Mouse (Mus musculus) liver, postnatal 0 days (tissue): ENCODE results near the gene Stk32c. TPM values are rescaled to one million over a fixed set of nuclear protein-coding genes. Genes with fewer than 3 reads are reported as not detected.

ENCODE experiments used
- ATAC-seq: fragments of 200-750 bp; cut with Nextera tagmentation; 2 replicates; pipeline ENCODE4 v1.8.0; 2017; ENCODE audit warnings: mild to moderate bottlenecking, moderate library complexity
- DNase-seq: peaks from one replicate; pipeline ENCODE4 v3.0.0-alpha.2; 2016
- H3K27ac ChIP-seq: fragments of 300-500 bp; sonication (generic); 2 replicates; pipeline ENCODE4 v1.5.1; 2014; ENCODE audit warnings: antibody characterized with exemption, moderate library complexity, mild to moderate bottlenecking, low read depth
- H3K27me3 ChIP-seq: fragments of 300-500 bp; sonication (generic); 2 replicates; pipeline ENCODE4 v1.6.1; 2014; ENCODE audit warnings: low read length, control low read depth, mixed read lengths; ENCODE audit not compliant: insufficient read depth
- H3K36me3 ChIP-seq: fragments of 300-500 bp; sonication (generic); replicated peaks from 2 replicates; pipeline ENCODE4 v1.6.1; 2014; ENCODE audit warnings: mild to moderate bottlenecking, control low read depth, low read length, moderate library complexity, mixed read lengths; ENCODE audit not compliant: insufficient read depth
- H3K4me1 ChIP-seq: fragments of 300-500 bp; sonication (generic); 2 replicates; pipeline ENCODE4 v1.6.1; 2014; ENCODE audit warnings: antibody characterized with exemption, mild to moderate bottlenecking, control low read depth; ENCODE audit not compliant: insufficient read depth
- H3K4me2 ChIP-seq: fragments of 300-500 bp; sonication (generic); 2 replicates; pipeline ENCODE4 v1.6.1; 2014; ENCODE audit warnings: low read depth, mild to moderate bottlenecking, low read length, moderate library complexity, mixed read lengths
- H3K4me3 ChIP-seq: fragments of 300-500 bp; sonication (generic); 2 replicates; pipeline ENCODE4 v1.5.1; 2014; ENCODE audit warnings: low read depth, low read length
- H3K9ac ChIP-seq: fragments of 300-500 bp; sonication (generic); replicated peaks from 2 replicates; pipeline ENCODE4 v1.6.1; 2014; ENCODE audit warnings: mild to moderate bottlenecking, moderate library complexity
- H3K9me3 ChIP-seq: fragments of 300-500 bp; sonication (generic); 2 replicates; pipeline ENCODE4 v1.6.1; 2016; ENCODE audit warnings: mild to moderate bottlenecking, control low read depth, low read length, mixed read lengths
- CTCF ChIP-seq: sonication (generic); IDR thresholded peaks from 2 replicates; pipeline ENCODE4 v1.5.1; 2016; ENCODE audit warnings: antibody characterized with exemption, low read depth
- EP300 ChIP-seq: IDR thresholded peaks from 2 replicates; pipeline ENCODE4 v1.6.1; 2016; ENCODE audit warnings: antibody characterized with exemption, low read depth, mild to moderate bottlenecking
- WGBS: fragments of 180-500 bp; shearing (Covaris S2); extraction: QIAGEN DNeasy Blood & Tissue Kit; methylation state at CpG from one replicate; pipeline ENCODE4 v1.1.7; 2014; ENCODE audit not compliant: insufficient replicate concordance; 5-methylcytosine and 5-hydroxymethylcytosine counted together
- polyA plus RNA-seq: library from polyadenylated mRNA; unstranded; fragments of >200 nt; fragmentation: Nextera tagmentation; extraction: Ambion mirVana; gene quantifications from 2 replicates; pipeline ENCODE4 v1.2.1, GENCODE M21; 2015

The Stk32c gene
- polyA plus RNA-seq, 1 experiment from 2014 or later, result not detected

DNA sequence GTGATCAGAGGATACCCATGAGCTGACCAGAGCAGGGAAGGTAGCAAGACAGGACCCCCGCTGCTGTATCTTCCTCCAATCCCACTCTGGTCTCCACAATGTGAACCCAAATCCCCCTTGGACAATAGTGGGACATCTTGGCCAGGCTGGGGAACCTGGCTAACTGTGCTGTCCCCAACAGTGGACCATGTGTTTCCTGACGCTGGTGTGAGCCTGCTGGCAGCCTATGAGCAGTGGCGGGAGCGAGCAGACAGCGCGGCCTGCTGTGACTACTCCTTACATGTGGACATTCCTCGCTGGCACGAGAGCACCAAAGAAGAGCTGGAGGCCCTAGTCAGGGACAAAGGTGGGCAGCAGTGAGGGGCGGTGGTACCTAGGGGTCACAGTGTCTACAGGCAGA, 121.4 kb downstream of the Stk32c start:
- Histone ChIP-seq H3K27me3 (peaks cover 12% of the 10 kb centered on the region), H3K4me3 (no peak overlapping the region), H3K9ac (no peak overlapping the region), H3K4me2 (no peak overlapping the region), H3K4me1 (no peaks in the 10 kb centered on the region), H3K9me3 (no peaks in the 10 kb centered on the region), H3K36me3 (no peaks in the 10 kb centered on the region), H3K27ac (no peak overlapping the region)
- ATAC-seq, result no peak
- 80% methylated on average over 9 of the region's 9 CpGs for WGBS
- no peak for TF ChIP-seq EP300
- TF ChIP-seq CTCF, result no peak
- no peak for DNase-seq

DNA sequence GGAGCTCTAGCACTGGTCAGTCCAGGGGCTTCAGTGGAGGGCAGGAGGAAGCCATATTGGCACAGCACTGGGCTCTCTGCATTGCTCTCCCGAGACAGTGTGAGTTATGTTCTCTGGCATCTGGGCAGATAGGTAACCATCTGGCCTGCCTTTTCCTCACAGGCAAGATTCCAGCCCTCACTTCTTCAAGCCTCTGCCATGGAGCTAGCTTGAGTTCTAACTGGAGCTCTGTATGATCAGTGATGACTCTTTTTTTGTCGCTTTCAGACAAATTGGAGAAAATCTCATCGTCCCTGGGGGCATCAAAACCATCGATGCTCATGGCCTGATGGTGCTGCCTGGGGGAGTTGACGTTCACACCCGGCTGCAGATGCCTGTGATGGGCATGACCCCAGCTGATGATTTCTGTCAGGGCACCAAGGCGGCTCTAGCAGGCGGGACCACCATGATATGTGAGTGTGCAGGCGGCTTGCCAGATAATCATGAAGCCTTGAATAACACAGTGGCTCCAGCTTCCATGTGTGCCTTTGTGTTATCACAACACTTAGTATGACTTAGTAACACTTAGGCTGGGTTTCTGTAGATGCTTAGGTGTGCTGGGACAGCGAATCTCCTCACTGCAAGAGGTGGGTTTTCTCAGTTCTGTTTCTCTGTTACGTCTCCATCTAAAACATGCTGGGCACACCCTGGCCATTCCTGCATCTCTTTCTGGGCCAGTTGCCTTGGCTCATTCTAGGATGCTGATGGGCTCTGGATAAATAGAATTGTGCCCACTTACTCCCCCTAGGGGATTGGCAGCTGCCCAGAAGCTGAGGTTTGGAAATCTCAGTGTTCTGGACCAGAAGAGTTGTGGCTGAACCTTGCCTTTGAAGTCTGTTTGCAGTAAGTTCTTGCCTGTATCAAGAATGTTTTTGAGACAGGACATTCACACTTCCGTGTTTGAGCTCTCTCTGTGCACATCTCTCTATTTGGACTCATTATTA, 122.9 kb downstream of the Stk32c start:
- H3K4me2 ChIP-seq, result no peak overlapping the region
- H3K27ac ChIP-seq, result no peak overlapping the region
- no peak for TF ChIP-seq CTCF
- no peak for TF ChIP-seq EP300
- no peaks in the 10 kb centered on the region for H3K4me1 ChIP-seq
- H3K4me3 ChIP-seq, result no peak overlapping the region
- WGBS, result 75% methylated on average over 12 of the region's 12 CpGs
- H3K27me3 ChIP-seq, result peaks cover 27% of the 10 kb centered on the region
- no peaks in the 10 kb centered on the region for H3K36me3 ChIP-seq
- no peak for ATAC-seq
- H3K9ac ChIP-seq, result no peak overlapping the region
- no peaks in the 10 kb centered on the region for H3K9me3 ChIP-seq
- no peak for DNase-seq

DNA sequence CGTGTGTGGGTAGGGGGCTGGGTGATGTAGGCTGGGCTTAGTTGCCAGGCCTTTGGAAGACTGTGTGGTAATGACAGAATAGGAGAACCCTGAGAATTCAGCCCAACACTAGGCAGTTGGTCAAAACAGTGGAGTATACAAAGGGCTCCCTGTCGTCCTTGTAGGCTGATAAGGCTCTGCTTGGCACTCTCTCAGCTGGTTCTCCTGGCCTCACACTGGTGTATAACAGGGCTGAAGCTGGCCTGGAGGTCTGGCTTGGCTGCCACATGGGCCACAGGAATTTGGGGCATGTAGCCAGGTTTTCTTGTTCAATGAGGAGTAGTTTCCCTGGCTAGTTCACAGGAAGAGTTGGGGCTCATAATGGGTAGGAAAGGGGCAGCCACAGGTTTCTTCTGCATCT, 125.3 kb downstream of the Stk32c start:
- Histone ChIP-seq H3K27ac (no peak overlapping the region), H3K9ac (no peak overlapping the region), H3K36me3 (no peaks in the 10 kb centered on the region), H3K4me1 (no peaks in the 10 kb centered on the region), H3K27me3 (peaks cover 37% of the 10 kb centered on the region), H3K9me3 (no peaks in the 10 kb centered on the region), H3K4me3 (no peak overlapping the region), H3K4me2 (no peak overlapping the region)
- DNase-seq, result no peak
- 49% methylated on average over 2 of the region's 2 CpGs for WGBS
- no peak for ATAC-seq
- no peak for TF ChIP-seq CTCF
- no peak for TF ChIP-seq EP300

DNA sequence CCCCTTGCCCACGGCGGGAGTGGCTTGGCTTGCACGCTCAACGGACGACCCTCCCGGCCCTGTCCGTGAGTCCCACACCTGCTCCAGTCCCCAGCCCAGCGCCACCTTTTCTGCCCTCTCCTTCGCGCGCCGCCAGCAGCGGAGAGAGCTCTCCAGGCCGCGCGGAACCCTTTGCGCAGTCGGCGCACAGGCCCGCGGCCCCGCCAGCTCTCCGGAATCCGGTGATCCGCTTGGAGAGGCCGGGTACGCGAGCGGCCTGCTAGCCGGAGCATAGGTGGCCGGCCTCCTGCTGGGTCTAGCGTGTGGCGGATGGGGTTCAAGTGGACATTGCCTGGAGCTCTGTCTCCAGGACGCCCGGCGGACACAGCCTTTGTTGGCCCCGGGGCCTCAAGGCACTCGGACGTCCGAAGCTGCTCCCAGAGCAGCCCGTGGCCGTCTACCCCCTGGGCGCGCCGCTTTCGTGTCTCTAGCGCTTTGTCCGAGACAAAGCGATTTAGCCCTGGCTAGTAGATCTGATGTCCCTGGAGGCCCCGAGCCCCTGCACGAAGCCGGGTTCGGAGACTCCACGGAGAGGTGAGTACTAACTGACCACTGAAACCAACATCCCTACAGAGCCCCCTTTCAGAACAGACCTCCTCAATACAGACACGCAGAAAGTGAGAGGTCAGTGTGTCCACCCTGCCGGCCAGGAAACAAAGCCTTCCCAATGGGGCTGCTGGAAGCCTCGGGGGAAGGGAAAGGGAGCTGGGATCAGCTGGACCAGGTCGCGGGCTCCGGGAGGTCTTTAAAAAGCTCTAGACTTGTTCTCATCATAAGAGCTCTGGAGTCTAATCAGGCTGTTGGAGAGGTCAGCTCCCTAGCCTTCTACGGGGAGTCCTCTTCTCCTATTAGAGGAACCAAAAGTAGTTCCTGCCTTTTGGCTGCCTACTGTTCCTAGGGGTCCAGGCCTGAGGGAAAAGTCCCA, 126.6 kb downstream of the Stk32c start:
- ATAC-seq, result no peak
- Histone ChIP-seq H3K36me3 (no peaks in the 10 kb centered on the region), H3K4me1 (no peaks in the 10 kb centered on the region), H3K27me3 (peaks cover 37% of the 10 kb centered on the region), H3K4me3 (peak overlapping the region; percentile 10; the same call in 1 of the 2 replicates), H3K9ac (no peak overlapping the region), H3K4me2 (peak overlapping the region; percentile 50), H3K27ac (no peak overlapping the region), H3K9me3 (no peaks in the 10 kb centered on the region)
- no peak for DNase-seq
- no peak for TF ChIP-seq EP300
- TF ChIP-seq CTCF, result no peak
- 6% methylated on average over 61 of the region's 61 CpGs for WGBS

GRCm38 (mm10) chr7:139085629-139086194, 127.4 kb downstream of the Stk32c start, which contains the start of gene Dpysl4:
Gene Dpysl4 (plus strand): TSS chr7:139086001.
- H3K9me3 ChIP-seq, result 0 out of 2 replicates have a peak, but pooled peaks cover 2% of the 10 kb centered on the region
- peaks cover 37% of the 10 kb centered on the region for H3K27me3 ChIP-seq
- H3K36me3 ChIP-seq, result no peaks in the 10 kb centered on the region
- WGBS, result 10% methylated on average over 32 of the region's 32 CpGs
- peak within 1 kb of the TSS; percentile 50 for H3K4me2 ChIP-seq
- peak within 1 kb of the TSS; percentile 10; the same call in 1 of the 2 replicates for H3K4me3 ChIP-seq
- ATAC-seq (no peak), DNase-seq (peak; percentile 32)
- TF ChIP-seq EP300, result no peak
- TF ChIP-seq CTCF, result no peak
- H3K27ac ChIP-seq, result no peak within 1 kb of the TSS
- no peaks in the 10 kb centered on the region for H3K4me1 ChIP-seq
- no peak within 1 kb of the TSS for H3K9ac ChIP-seq
